Mouse (Mus musculus) intestine, embryonic 16.5 days (tissue): ENCODE measurements around the gene Hist2h3c2. TPM values are rescaled to one million over a fixed set of nuclear protein-coding genes. Genes with fewer than 3 reads are reported as not detected.
A peak's percentile ranks its signal among the peaks of the same experiment; 100 is the strongest.
"Not testable (repeated sequence)": the region's sequence is repeated elsewhere in the genome, so short reads cannot be mapped to it uniquely, and the experiment has no call there.

Source experiments
- ATAC-seq: fragments of 200-750 bp; cut with Nextera tagmentation; 2 replicates; pipeline ENCODE4 v1.8.0; 2017; ENCODE audit warnings: moderate TSS enrichment, moderate library complexity
- H3K27ac ChIP-seq: fragments of 300-500 bp; sonication (generic); 2 replicates; pipeline ENCODE4 v1.5.1; 2014; ENCODE audit warnings: mild to moderate bottlenecking, low read length
- H3K27me3 ChIP-seq: fragments of 300-500 bp; sonication (generic); replicated peaks from 2 replicates; pipeline ENCODE4 v1.6.1; 2014; ENCODE audit warnings: low read length, control low read depth, mixed read lengths; ENCODE audit not compliant: control insufficient read depth, insufficient read depth
- H3K36me3 ChIP-seq: fragments of 300-500 bp; sonication (generic); 2 replicates; pipeline ENCODE4 v1.6.1; 2014; ENCODE audit warnings: low read length, control low read depth; ENCODE audit not compliant: control insufficient read depth, insufficient read depth
- H3K4me1 ChIP-seq: fragments of 300-500 bp; sonication (generic); 2 replicates; pipeline ENCODE4 v1.6.1; 2014; ENCODE audit warnings: low read length, control low read depth, mixed read lengths; ENCODE audit not compliant: control insufficient read depth, insufficient read depth
- H3K4me2 ChIP-seq: fragments of 300-500 bp; sonication (generic); 2 replicates; pipeline ENCODE4 v1.6.1; 2014; ENCODE audit warnings: low read depth, low read length, control low read depth
- H3K4me3 ChIP-seq: fragments of 300-500 bp; sonication (generic); 2 replicates; pipeline ENCODE4 v1.5.1; 2014; ENCODE audit warnings: mild to moderate bottlenecking, low read length
- H3K9ac ChIP-seq: fragments of 300-500 bp; sonication (generic); 2 replicates; pipeline ENCODE4 v1.6.1; 2014; ENCODE audit warnings: low read depth, low read length
- H3K9me3 ChIP-seq: fragments of 300-500 bp; sonication (generic); 2 replicates; pipeline ENCODE4 v1.6.1; 2016; ENCODE audit warnings: low read length, control low read depth; ENCODE audit not compliant: control insufficient read depth
- WGBS: fragments of 180-500 bp; shearing (Covaris S2); extraction: QIAGEN DNeasy Blood & Tissue Kit; methylation state at CpG from one replicate; pipeline ENCODE4 v1.1.7; 2014; 5-methylcytosine and 5-hydroxymethylcytosine counted together
- polyA plus RNA-seq: library from polyadenylated mRNA; unstranded; fragments of >200 nt; fragmentation: Nextera tagmentation; extraction: Ambion mirVana; gene quantifications from 2 replicates; pipeline ENCODE4 v1.2.1, GENCODE M21; 2015

The Hist2h3c2 gene
- polyA plus RNA-seq, 1 experiment from 2014 or later, result 2.9 TPM

DNA sequence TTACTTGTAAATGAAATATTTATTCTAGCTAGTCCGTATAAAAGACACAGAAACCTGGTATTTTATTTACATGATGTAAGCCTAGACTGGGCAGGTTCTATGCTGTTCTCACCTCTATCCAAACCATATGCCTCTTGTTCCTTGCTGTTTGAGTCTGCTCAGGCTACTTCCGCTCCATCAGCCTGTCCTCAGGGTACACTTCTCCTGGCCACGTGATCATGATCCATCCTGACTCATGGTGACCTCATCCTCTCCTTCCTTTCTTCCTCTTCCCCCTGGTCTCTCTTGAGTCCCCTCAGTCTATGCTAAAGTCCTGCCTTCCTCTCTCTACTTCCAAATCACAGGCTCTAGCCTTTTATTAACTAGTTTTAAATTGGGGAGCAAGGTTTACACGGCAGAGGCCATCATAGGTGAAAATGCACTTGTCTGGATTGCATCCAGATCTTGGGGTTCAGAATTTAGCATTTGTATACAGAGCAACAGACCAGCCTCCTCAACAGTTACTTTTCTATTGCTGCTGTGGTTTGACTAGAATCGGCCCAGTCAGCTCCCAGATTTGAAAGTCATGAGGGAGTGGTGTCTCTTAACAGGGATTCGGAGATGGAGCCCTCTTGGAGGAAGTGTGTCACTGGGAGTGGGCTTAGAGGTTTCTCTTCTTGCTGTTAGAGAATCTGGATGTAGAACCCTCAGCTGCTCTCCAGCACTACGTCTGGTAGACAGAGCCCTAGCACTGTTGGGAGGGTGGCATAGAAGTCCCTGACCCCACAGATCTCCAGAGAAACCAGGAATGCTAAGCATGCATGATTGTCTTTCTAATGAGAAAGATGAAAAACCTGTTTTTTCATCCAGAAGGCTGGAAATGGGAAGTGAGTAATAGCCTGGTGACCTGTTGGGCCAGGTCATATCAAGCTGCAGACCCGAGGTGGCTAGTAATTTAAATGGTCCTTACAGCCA is 12.0 kb downstream of the Hist2h3c2 start:
- WGBS, result 50% methylated on average over 8 of the region's 8 CpGs
- Histone ChIP-seq H3K4me3 (no peak overlapping the region), H3K4me2 (no peak overlapping the region), H3K4me1 (peaks cover 9% of the 10 kb centered on the region; the same call in 1 of the 2 replicates), H3K27me3 (no peaks in the 10 kb centered on the region), H3K27ac (no peak overlapping the region), H3K9me3 (no peaks in the 10 kb centered on the region), H3K36me3 (no peaks in the 10 kb centered on the region), H3K9ac (no peak overlapping the region; the same call in 1 of the 2 replicates)
- no peak for ATAC-seq

DNA sequence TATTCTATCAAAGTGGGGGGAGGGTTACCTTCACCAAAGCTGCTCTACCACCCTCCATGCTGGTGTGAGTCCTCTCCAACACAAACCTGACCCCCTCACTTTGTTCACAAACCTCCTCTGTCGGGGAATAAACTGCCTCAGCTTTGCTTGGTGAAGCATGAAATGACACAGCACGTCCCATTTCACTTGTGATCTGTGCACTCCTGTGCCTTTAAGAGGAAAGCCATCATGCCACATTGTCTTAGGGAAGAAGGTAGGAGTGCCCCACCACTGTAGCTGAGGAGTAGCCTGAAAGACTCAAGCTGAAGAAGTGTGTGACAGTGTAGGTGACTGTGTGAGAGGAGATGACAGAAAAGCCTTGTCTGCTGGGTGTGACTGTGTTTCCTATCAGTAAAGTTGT is 13.5 kb downstream of the Hist2h3c2 start:
- no peak for ATAC-seq
- Histone ChIP-seq H3K4me2 (no peak overlapping the region), H3K36me3 (no peaks in the 10 kb centered on the region), H3K4me3 (no peak overlapping the region), H3K4me1 (peaks cover 16% of the 10 kb centered on the region), H3K27ac (no peak overlapping the region), H3K27me3 (no peaks in the 10 kb centered on the region), H3K9me3 (no peaks in the 10 kb centered on the region), H3K9ac (no peak overlapping the region)
- WGBS, result 46% methylated on average over 2 of the region's 2 CpGs

DNA sequence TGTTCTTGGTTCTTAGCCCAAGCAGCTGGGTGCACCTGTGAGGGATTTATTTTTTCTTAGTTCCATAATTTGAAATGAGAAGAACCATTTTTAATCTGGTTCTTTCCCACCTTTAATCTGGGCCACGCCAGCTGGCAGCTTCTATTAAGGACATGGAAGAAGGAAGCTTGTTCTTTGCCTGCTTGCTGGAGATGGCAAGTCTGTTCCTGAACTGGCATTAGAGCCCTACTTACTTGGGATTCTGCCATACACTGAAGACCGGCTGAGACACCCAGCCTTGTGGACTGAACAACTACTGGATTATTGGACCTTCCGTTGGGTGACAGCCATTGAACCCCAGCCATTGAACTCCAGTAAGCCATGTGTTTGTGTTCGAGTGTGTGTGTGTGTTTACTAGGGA is 16.2 kb downstream of the Hist2h3c2 start:
- peak overlapping the region; percentile 68 for H3K4me3 ChIP-seq
- no peak overlapping the region for H3K27ac ChIP-seq
- peak overlapping the region; percentile 85 for H3K4me2 ChIP-seq
- H3K27me3 ChIP-seq, result no peaks in the 10 kb centered on the region
- WGBS, result 84% methylated on average over 4 of the region's 4 CpGs
- no peak overlapping the region for H3K9ac ChIP-seq
- no peaks in the 10 kb centered on the region for H3K36me3 ChIP-seq
- no peaks in the 10 kb centered on the region for H3K9me3 ChIP-seq
- H3K4me1 ChIP-seq, result peaks cover 18% of the 10 kb centered on the region
- ATAC-seq, result no peak

DNA sequence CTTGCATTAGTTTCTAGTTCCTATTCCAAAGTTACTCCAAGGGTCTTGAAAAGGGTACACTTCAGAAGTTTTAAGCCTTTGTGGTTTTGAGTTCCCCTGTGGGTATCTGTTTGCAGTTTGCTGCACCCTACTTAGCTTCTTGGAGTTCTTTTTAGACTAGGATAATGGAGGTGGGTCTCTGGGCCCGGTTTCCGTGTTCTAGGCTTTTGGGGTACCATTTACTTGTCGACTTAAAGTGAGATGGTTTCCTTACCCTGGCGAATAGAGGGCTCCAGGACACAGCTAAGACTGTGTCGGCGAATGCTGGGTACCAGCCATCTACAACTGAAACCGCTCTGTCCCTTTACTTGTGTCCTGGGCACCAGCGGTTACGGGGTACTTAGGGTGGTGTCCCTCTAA is 17.3 kb downstream of the Hist2h3c2 start:
- WGBS, result 27% methylated on average over 9 of the region's 9 CpGs
- peak overlapping the region; percentile 85 for H3K4me2 ChIP-seq
- H3K4me3 ChIP-seq, result peak overlapping the region; percentile 68
- peak overlapping the region; percentile 100 for H3K27ac ChIP-seq
- H3K36me3 ChIP-seq, result no peaks in the 10 kb centered on the region
- H3K27me3 ChIP-seq, result no peaks in the 10 kb centered on the region
- peak overlapping the region; percentile 74 for H3K9ac ChIP-seq
- H3K9me3 ChIP-seq, result no peaks in the 10 kb centered on the region
- ATAC-seq, result no peak
- peaks cover 18% of the 10 kb centered on the region for H3K4me1 ChIP-seq

DNA sequence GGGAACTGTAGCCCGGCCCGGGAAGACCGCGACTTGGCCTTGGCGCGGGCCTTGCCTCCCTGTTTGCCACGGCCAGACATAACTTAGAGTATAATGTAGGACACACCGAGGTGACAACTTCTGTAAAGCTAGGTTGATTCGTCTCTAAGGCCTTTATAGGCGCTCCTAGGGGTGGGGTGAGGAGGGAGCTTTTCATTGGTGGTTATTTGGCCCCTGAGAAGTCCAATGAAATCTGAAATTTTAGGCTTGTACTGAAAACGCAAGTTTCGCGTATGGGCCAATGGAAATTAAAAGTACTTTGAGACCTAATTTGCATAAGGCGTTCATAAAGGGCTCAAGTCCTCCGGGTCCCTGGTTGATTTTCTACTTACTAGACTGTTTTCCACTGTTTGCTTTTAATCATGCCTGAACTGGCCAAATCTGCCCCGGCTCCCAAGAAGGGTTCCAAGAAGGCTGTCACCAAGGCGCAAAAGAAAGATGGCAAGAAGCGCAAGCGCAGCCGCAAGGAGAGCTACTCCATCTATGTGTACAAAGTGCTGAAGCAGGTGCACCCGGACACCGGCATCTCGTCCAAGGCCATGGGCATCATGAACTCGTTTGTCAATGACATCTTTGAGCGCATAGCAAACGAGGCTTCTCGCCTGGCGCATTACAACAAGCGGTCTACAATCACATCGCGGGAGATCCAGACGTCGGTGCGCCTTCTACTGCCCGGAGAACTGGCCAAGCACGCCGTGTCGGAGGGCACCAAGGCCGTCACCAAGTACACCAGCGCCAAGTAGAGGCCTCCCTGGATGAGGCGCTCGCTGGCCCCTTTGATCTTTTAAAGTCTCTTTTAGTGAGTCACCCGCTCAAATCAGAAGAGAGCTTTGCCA is 17.9 kb downstream of the Hist2h3c2 start, which contains the start of the genes Hist2h2ac and Hist2h2be:
Gene Hist2h2ac (minus strand): TSS at position 116 of the 875 bp plus-strand sequence.
Gene Hist2h2be (plus strand): TSS at position 355 of the 875 bp plus-strand sequence.
- H3K4me1 ChIP-seq, result peaks cover 18% of the 10 kb centered on the region
- peak within 1 kb of the TSS; percentile 100 for H3K27ac ChIP-seq
- H3K9ac ChIP-seq, result peak within 1 kb of the TSS; percentile 84
- no peaks in the 10 kb centered on the region for H3K9me3 ChIP-seq
- no peaks in the 10 kb centered on the region for H3K27me3 ChIP-seq
- H3K36me3 ChIP-seq, result no peaks in the 10 kb centered on the region
- peak; percentile 94 for ATAC-seq
- WGBS, result under 1% methylated on average over 43 of the region's 43 CpGs
- H3K4me3 ChIP-seq, result peak within 1 kb of the TSS; percentile 68
- peak within 1 kb of the TSS; percentile 85 for H3K4me2 ChIP-seq

DNA sequence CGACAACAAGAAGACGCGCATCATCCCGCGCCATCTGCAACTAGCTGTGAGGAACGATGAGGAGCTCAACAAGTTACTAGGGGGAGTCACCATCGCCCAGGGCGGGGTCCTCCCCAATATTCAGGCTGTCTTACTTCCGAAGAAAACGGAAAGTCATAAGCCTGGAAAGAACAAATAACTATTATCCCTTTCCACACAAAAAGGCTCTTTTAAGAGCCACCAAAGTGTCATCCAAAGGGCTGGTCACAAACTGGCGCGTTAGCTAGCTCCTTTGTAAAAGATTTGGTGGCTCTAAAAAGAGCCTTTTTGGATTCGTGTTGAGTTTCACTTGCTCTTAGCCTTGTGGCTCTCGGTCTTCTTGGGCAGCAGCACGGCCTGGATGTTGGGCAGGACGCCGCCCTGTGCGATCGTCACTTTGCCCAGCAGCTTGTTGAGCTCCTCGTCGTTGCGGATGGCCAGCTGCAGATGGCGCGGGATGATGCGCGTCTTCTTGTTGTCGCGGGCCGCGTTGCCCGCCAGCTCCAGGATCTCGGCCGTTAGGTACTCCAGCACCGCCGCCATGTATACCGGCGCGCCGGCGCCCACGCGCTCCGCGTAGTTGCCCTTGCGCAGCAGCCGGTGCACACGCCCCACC is 18.7 kb downstream of the Hist2h3c2 start:
- peak; percentile 28 for ATAC-seq
- Histone ChIP-seq H3K9ac (peak overlapping the region; percentile 84), H3K27ac (peak overlapping the region; percentile 100), H3K4me1 (peaks cover 18% of the 10 kb centered on the region), H3K4me2 (peak overlapping the region; percentile 85), H3K4me3 (peak overlapping the region; percentile 68)
- WGBS, result under 1% methylated on average over 25 of the region's 47 CpGs
- H3K27me3 ChIP-seq, H3K9me3 ChIP-seq, H3K36me3 ChIP-seq: not testable (repeated sequence)

DNA sequence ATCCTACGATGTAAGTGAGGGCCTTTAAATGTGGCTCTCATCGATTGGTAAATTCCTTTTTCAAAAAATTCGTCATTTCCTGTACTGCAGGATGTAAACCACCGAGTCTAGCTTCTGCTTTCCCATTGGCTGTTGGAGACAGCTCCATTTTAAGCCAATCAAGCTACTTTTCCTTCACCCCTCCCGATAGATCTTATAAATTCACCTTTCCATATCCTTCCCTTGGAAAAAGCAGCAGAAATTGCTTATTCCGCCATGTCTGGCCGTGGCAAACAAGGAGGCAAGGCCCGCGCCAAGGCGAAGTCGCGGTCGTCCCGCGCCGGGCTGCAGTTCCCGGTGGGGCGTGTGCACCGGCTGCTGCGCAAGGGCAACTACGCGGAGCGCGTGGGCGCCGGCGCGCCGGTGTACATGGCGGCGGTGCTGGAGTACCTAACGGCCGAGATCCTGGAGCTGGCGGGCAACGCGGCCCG is 19.2 kb downstream of the Hist2h3c2 start, which contains the start of the genes Bola1 and Hist2h2ab:
Gene Bola1 (minus strand): TSS at position 49 of the 470 bp plus-strand sequence.
Gene Hist2h2ab (plus strand): TSS at position 205 of the 470 bp plus-strand sequence.
- Histone ChIP-seq H3K9me3 (no peaks in the 10 kb centered on the region), H3K9ac (peak within 1 kb of the TSS; percentile 84), H3K27ac (peak within 1 kb of the TSS; percentile 100), H3K4me3 (peak within 1 kb of the TSS; percentile 68), H3K4me1 (peaks cover 18% of the 10 kb centered on the region), H3K27me3 (no peaks in the 10 kb centered on the region), H3K36me3 (no peaks in the 10 kb centered on the region), H3K4me2 (peak within 1 kb of the TSS; percentile 85)
- WGBS, result under 1% methylated on average over 36 of the region's 37 CpGs
- peak; percentile 85 for ATAC-seq

DNA sequence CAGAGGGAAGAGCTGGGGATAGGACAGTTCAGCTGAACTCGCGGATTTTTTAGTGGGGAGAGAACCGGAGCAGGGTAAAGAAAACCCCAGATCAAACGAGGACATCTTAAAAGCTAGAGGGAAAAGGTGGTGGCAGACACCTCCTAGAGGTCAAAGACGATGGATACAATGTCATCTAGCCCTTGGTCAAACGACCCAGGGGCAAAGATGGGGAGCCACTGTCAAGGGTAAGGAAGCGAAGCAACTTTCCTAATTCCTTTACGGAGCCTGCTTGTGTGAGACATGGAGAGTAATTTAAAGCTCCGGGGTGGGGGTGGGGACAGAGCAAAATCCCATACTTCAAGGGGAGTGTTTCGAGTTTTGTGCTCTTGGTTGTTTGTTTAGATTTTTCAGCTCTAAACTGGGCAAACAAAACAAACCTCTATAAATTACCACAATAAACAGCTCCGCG is 19.7 kb downstream of the Hist2h3c2 start:
- peak; percentile 7; the same call in 1 of the 2 replicates for ATAC-seq
- Histone ChIP-seq H3K9ac (peak overlapping the region; percentile 73), H3K36me3 (no peaks in the 10 kb centered on the region), H3K4me1 (peaks cover 18% of the 10 kb centered on the region), H3K4me3 (peak overlapping the region; percentile 68), H3K4me2 (peak overlapping the region; percentile 85), H3K27me3 (no peaks in the 10 kb centered on the region), H3K27ac (peak overlapping the region; percentile 100), H3K9me3 (no peaks in the 10 kb centered on the region)
- under 1% methylated on average over 12 of the region's 12 CpGs for WGBS
